Mouse (Mus musculus) forebrain, embryonic 10.5 days (tissue): ENCODE measurements at regions not wholly inside any gene's neighbourhood (a gene's known extent, or its start where the extent isn't known, plus 50 kb on each side); places are given as distances from the start of the nearest gene placed in this dataset.

ENCODE experiments used
- DNase-seq: peaks from one replicate; pipeline ENCODE4 v3.0.0-alpha.2; 2017; ENCODE audit warnings: low spot score; ENCODE audit errors: extremely low spot score
- H3K27ac ChIP-seq: fragments of 300-500 bp; sonication (generic); 2 replicates; pipeline ENCODE4 v1.5.1; 2016; ENCODE audit warnings: mild to moderate bottlenecking
- H3K27me3 ChIP-seq: fragments of 300-500 bp; sonication (generic); 2 replicates; pipeline ENCODE4 v1.6.1; 2016; ENCODE audit warnings: mild to moderate bottlenecking; ENCODE audit not compliant: poor library complexity, severe bottlenecking
- H3K36me3 ChIP-seq: fragments of 300-500 bp; sonication (generic); replicated peaks from 2 replicates; pipeline ENCODE4 v1.6.1; 2016; ENCODE audit warnings: mild to moderate bottlenecking, moderate library complexity
- H3K4me1 ChIP-seq: fragments of 300-500 bp; sonication (generic); 2 replicates; pipeline ENCODE4 v1.6.1; 2016
- H3K4me3 ChIP-seq: fragments of 300-500 bp; sonication (generic); 2 replicates; pipeline ENCODE4 v1.5.1; 2016; ENCODE audit warnings: mild to moderate bottlenecking, moderate library complexity
- H3K9me3 ChIP-seq: fragments of 300-500 bp; sonication (generic); 2 replicates; pipeline ENCODE4 v1.6.1; 2016; ENCODE audit warnings: mild to moderate bottlenecking, moderate library complexity
- WGBS: fragments of 180-500 bp; shearing (Covaris S2); methylation state at CpG from one replicate; pipeline ENCODE4 v1.1.7; 2016; 5-methylcytosine and 5-hydroxymethylcytosine counted together

DNA sequence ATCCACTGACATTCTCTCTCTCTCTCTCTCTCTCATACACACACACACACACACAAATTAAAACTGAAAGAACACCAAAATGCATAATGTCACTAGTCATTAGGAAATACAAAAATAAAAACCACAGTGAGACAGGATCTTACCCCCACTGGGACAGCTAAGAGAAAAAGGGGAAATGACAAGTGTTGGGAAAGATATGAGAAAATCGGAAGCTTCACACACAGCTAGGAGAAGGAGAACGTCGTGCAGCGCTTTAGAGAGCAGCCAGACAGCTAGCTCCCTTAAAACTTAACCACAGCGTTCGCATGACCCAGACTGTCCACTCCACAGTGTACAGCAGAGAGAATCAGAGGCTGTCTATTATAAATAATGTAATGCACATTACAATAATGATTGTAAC is 60.1 kb upstream of the Tlk1 start:
- Histone ChIP-seq H3K9me3 (peaks cover 4% of the 10 kb centered on the region; the same call in 1 of the 2 replicates), H3K27me3 (no peaks in the 10 kb centered on the region), H3K27ac (no peak overlapping the region), H3K36me3 (no peaks in the 10 kb centered on the region), H3K4me1 (no peaks in the 10 kb centered on the region), H3K4me3 (no peak overlapping the region)
- 96% methylated on average over 6 of the region's 6 CpGs for WGBS
- DNase-seq: no peak

DNA sequence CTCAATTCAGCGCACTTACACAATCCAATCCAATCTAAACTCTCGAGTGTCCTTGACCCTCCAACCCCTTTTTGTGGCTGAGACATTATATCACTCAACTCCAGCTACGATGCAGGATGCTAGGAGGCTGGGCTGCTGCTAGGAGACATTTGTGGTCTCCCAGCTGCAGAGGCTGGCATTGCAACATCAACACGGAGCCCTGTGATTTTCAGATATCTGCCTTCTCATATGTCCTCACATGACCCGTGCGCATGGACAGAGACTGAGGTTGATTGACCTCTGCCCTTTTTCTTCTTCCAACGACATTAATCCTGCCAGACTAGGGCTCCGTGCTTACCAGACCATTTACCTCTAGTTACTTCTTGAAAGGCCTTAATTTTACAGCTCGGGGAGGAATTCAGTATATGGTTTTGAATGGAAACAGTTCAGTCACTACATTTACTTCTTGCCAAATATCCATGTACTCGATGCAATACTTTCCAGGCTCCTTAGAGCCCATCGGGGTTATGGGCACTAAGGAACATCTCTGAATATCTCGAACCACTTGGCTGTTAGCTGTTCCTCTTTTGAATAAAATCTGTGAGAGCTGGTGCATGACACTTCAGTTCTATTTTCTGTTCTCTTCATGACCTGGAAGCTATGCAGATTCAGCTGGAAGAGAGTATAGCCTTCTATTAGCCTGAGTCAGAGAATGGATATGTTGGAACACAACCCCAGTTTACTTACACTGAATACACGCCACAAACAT is 52.0 kb upstream of the Tlk1 start:
- no peaks in the 10 kb centered on the region for H3K36me3 ChIP-seq
- DNase-seq: no peak

DNA sequence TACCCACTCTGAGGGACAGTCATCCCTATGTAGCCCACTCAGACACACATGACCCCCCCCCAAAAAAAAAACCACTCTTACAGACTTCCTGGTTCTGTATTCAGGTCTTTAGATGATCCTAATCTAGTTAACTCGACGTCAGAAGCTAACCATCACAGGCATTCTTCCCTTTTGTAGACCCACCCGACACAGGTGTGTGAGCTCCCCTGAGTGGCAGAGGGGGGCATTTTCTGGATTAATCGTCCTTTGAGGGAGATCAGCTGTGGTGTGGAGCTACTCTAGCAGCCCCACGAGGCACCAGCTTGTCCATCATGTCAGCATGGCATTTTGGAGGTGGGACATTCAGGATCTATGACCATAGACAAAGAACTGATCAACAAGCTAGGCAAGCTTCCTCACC is 50.7 kb upstream of the Tlk1 start:
- WGBS: 75% methylated on average over 5 of the region's 5 CpGs
- H3K27me3 ChIP-seq: no peaks in the 10 kb centered on the region; the same call in 1 of the 2 replicates
- no peaks in the 10 kb centered on the region for H3K36me3 ChIP-seq
- no peaks in the 10 kb centered on the region for H3K9me3 ChIP-seq
- no peak overlapping the region for H3K27ac ChIP-seq
- DNase-seq: no peak
- peaks cover 4% of the 10 kb centered on the region; the same call in 1 of the 2 replicates for H3K4me1 ChIP-seq
- no peak overlapping the region for H3K4me3 ChIP-seq

More for the DNA sequence above, 52.0 kb upstream of the Tlk1 start:
- no peaks in the 10 kb centered on the region; the same call in 1 of the 2 replicates for H3K27me3 ChIP-seq
- H3K27ac ChIP-seq: no peak overlapping the region
- WGBS: 88% methylated on average over 13 of the region's 13 CpGs
- H3K4me1 ChIP-seq: no peaks in the 10 kb centered on the region
- no peak overlapping the region for H3K4me3 ChIP-seq
- H3K9me3 ChIP-seq: no peaks in the 10 kb centered on the region
